11 mouse cellular contexts compared by ENCODE assay signal in genomic region chr17:63662251-63662650, GRCm38 (mm10).
DNase-seq lines count a peak whose midpoint lies in the region; ATAC-seq and TF ChIP-seq lines count a peak whose summit lies in the region.
"Had no signal": no experiment of that assay in that cellular context is flagged by ENCODE, and none has a peak within 500 bp of the region (broad histone marks: within the 10 kb centered on the region; RNA-seq: fewer than 3 reads in every experiment).

No protein-coding gene starts in this region.

- TF ChIP-seq POLR2A in testis, adult 2 months (IDR thresholded peaks at IDR 0.05; ENCODE audit: control insufficient read depth, low read depth, low read length), result no peak

- no peaks in the 10 kb centered on the region for H3K36me3 ChIP-seq in kidney, embryonic 14.5 days (ENCODE audit: control insufficient read depth, insufficient read depth, low read length)
- no peaks in the 10 kb centered on the region for H3K36me3 ChIP-seq in testis, adult 2 months (ENCODE audit: control insufficient read depth, insufficient read depth, low read length)
- no peaks in the 10 kb centered on the region for H3K36me3 ChIP-seq in liver, embryonic 11.5 days (ENCODE audit: control insufficient read depth, insufficient read depth, low read length)
- H3K36me3 ChIP-seq: midbrain, embryonic 15.5 days had no signal

- TF ChIP-seq CTCF in testis, adult 2 months (IDR thresholded peaks at IDR 0.05; ENCODE audit: control insufficient read depth, insufficient read depth, insufficient replicate concordance, low read depth, low read length), result no peak

- H3K9me3 ChIP-seq in kidney, embryonic 14.5 days (ENCODE audit: control insufficient read depth, low read length), result no peaks in the 10 kb centered on the region
- H3K9me3 ChIP-seq in liver, embryonic 11.5 days (ENCODE audit: control insufficient read depth, low read length), result no peaks in the 10 kb centered on the region
- H3K9me3 ChIP-seq: midbrain, embryonic 15.5 days had no signal

- ATAC-seq in kidney, embryonic 14.5 days (ENCODE audit: low FRiP score, low TSS enrichment), result no peak
- no peak for ATAC-seq in liver, embryonic 11.5 days (replicated peaks; ENCODE audit: low FRiP score)
- ATAC-seq: forebrain, embryonic 16.5 days; midbrain, embryonic 15.5 days had no signal

- H3K9ac ChIP-seq in kidney, embryonic 14.5 days (ENCODE audit: low read depth, low read length), result no peak overlapping the region
- no peak overlapping the region for H3K9ac ChIP-seq in liver, embryonic 11.5 days (ENCODE audit: low read depth, low read length)
- H3K9ac ChIP-seq: midbrain, embryonic 15.5 days had no signal

- H3K27me3 ChIP-seq in kidney, embryonic 14.5 days (ENCODE audit: control insufficient read depth, insufficient read depth, low read length), result no peaks in the 10 kb centered on the region
- no peaks in the 10 kb centered on the region for H3K27me3 ChIP-seq in testis, adult 2 months (ENCODE audit: control insufficient read depth, insufficient read depth, low read length)
- H3K27me3 ChIP-seq in liver, embryonic 11.5 days (replicated peaks; ENCODE audit: control insufficient read depth, insufficient read depth, low read length), result no peaks in the 10 kb centered on the region
- H3K27me3 ChIP-seq: midbrain, embryonic 15.5 days had no signal

- peak overlapping the region; percentile 30; the same call in 1 of the 2 replicates for H3K4me2 ChIP-seq in kidney, embryonic 14.5 days (replicated peaks; ENCODE audit: low read depth, low read length)
- no peak overlapping the region for H3K4me2 ChIP-seq in liver, embryonic 11.5 days
- H3K4me2 ChIP-seq: midbrain, embryonic 15.5 days had no signal

- H3K4me3 ChIP-seq in kidney, embryonic 14.5 days (ENCODE audit: low read length), result no peak overlapping the region; the same call in 1 of the 2 replicates
- peak overlapping the region; percentile 58 for H3K4me3 ChIP-seq in testis, adult 2 months (ENCODE audit: control insufficient read depth, low read depth, low read length)
- no peak overlapping the region for H3K4me3 ChIP-seq in liver, embryonic 11.5 days (ENCODE audit: low read depth, low read length)
- H3K4me3 ChIP-seq: midbrain, embryonic 15.5 days had no signal

- 27% methylated on average over 12 of the region's 12 CpGs for WGBS in kidney, embryonic 14.5 days
- WGBS in liver, embryonic 11.5 days, result 76% methylated on average over 12 of the region's 12 CpGs

- peaks cover 7% of the 10 kb centered on the region for H3K4me1 ChIP-seq in kidney, embryonic 14.5 days (ENCODE audit: control insufficient read depth, insufficient read depth, low read length)
- H3K4me1 ChIP-seq in testis, adult 2 months (ENCODE audit: control insufficient read depth, insufficient read depth, low read length), result peaks cover 5% of the 10 kb centered on the region
- H3K4me1 ChIP-seq in liver, embryonic 11.5 days (replicated peaks; ENCODE audit: control insufficient read depth, insufficient read depth, low read length), result no peaks in the 10 kb centered on the region
- H3K4me1 ChIP-seq: midbrain, embryonic 15.5 days had no signal

- DNase-seq in embryo, embryonic 10.5 days (ENCODE audit: low spot score), result peak; percentile 10
- no peak for DNase-seq in embryo, embryonic 9.5 days (ENCODE audit: extremely low spot score)
- no peak for DNase-seq in kidney, postnatal 36 days
- DNase-seq in testis, postnatal 14 days (ENCODE audit: low spot score), result no peak
- no peak for DNase-seq in right cerebral cortex, postnatal 4 days
- no peak for DNase-seq in liver, embryonic 11.5 days (ENCODE audit: low spot score)
- DNase-seq: adrenal gland, postnatal 14 days had no signal

- peak overlapping the region; percentile 76; the same call in 1 of the 2 replicates for H3K27ac ChIP-seq in kidney, embryonic 14.5 days (ENCODE audit: low read depth, low read length)
- no peak overlapping the region for H3K27ac ChIP-seq in testis, adult 2 months (ENCODE audit: control insufficient read depth, insufficient read depth, low read depth, low read length)
- no peak overlapping the region for H3K27ac ChIP-seq in liver, embryonic 11.5 days (ENCODE audit: low read depth, low read length)
- H3K27ac ChIP-seq: midbrain, embryonic 15.5 days had no signal
